Mouse (Mus musculus): Measurements from ENCODE around the gene Nckipsd. TPM values are rescaled to one million over a fixed set of nuclear protein-coding genes. Genes with fewer than 3 reads are reported as not detected.

Gene Nckipsd
- polyA plus RNA-seq, 1 experiment from 2014 or later: 10.5 TPM

- Histone ChIP-seq H3K4me1 (ENCODE audit: control insufficient read depth in 2 of 2, insufficient read depth in 2 of 2, low read length in 2 of 2) (peaks cover 4 to 11% of the 10 kb centered on the region in 2 experiments), H3K27me3 (ENCODE audit: control insufficient read depth, insufficient read depth, low read length) (peaks cover 9% of the 10 kb centered on the region; the same call in 1 of the 2 replicates), H3K9me3 (ENCODE audit: control insufficient read depth, low read length) (no peaks in the 10 kb centered on the region), H3K27ac (replicated peaks in 1 of 2; ENCODE audit: control insufficient read depth in 1 of 2, insufficient read depth in 1 of 2, low read depth in 2 of 2, low read length in 2 of 2) (no peak overlapping the region), H3K9ac (ENCODE audit: low read length) (no peak overlapping the region), H3K36me3 (ENCODE audit: control insufficient read depth, insufficient read depth, low read length) (no peaks in the 10 kb centered on the region), H3K4me3 (ENCODE audit: control insufficient read depth in 1 of 2, insufficient read depth in 1 of 2, low read depth in 1 of 2, low read length in 2 of 2) (no peak overlapping the region), H3K4me2 (ENCODE audit: low read length) (no peak overlapping the region)
- WGBS: 67% methylated on average over 17 of the region's 17 CpGs
- no peak for ATAC-seq (ENCODE audit: insufficient number of reproducible peaks, insufficient read depth, low FRiP score, low read depth)
Measured at GRCm38 (mm10) chr9:108848419-108848818, 40.3 kb downstream of the Nckipsd start.

- Histone ChIP-seq H3K9me3 (ENCODE audit: control insufficient read depth, low read length) (no peaks in the 10 kb centered on the region), H3K36me3 (ENCODE audit: control insufficient read depth, insufficient read depth, low read length) (peaks cover 11% of the 10 kb centered on the region)
Measured at GRCm38 (mm10) chr9:108852976-108853375, 44.8 kb downstream of the Nckipsd start, which contains the start of gene Slc26a6. TSS of gene Slc26a6 (plus strand) at chr9:108853283.

GRCm38 (mm10) chr9:108853635-108854240 lies 45.6 kb downstream of the Nckipsd start:
- Histone ChIP-seq H3K9me3 (ENCODE audit: control insufficient read depth, low read length) (no peaks in the 10 kb centered on the region), H3K27me3 (ENCODE audit: control insufficient read depth, insufficient read depth, low read length) (peaks cover 3% of the 10 kb centered on the region; the same call in 1 of the 2 replicates), H3K36me3 (ENCODE audit: control insufficient read depth, insufficient read depth, low read length) (peaks cover 11% of the 10 kb centered on the region), H3K4me2 (ENCODE audit: low read length) (peak overlapping the region; percentile 97), H3K9ac (ENCODE audit: low read length) (peak overlapping the region; percentile 85), H3K4me1 (ENCODE audit: control insufficient read depth in 2 of 2, insufficient read depth in 2 of 2, low read length in 2 of 2) (peaks cover 17 to 29% of the 10 kb centered on the region in 2 experiments), H3K4me3 (ENCODE audit: control insufficient read depth in 1 of 2, insufficient read depth in 1 of 2, low read depth in 1 of 2, low read length in 2 of 2) (peak overlapping the region; percentile 65 to 83), H3K27ac (replicated peaks in 1 of 2; ENCODE audit: control insufficient read depth in 1 of 2, insufficient read depth in 1 of 2, low read depth in 2 of 2, low read length in 2 of 2) (peak overlapping the region; percentile 55 to 84)
- ATAC-seq (ENCODE audit: insufficient number of reproducible peaks, insufficient read depth, low FRiP score, low read depth): peak; percentile 91
- 2% methylated on average over 25 of the region's 25 CpGs for WGBS

More at GRCm38 (mm10) chr9:108852976-108853375, 44.8 kb downstream of the Nckipsd start, which contains the start of gene Slc26a6:
- peak within 1 kb of the TSS; percentile 85 for H3K9ac ChIP-seq (ENCODE audit: low read length)
- H3K27ac ChIP-seq (replicated peaks in 1 of 2; ENCODE audit: control insufficient read depth in 1 of 2, insufficient read depth in 1 of 2, low read depth in 2 of 2, low read length in 2 of 2): peak within 1 kb of the TSS; percentile 55 to 84
- peaks cover 9% of the 10 kb centered on the region; the same call in 1 of the 2 replicates for H3K27me3 ChIP-seq (ENCODE audit: control insufficient read depth, insufficient read depth, low read length)
- whole genome bisulfite sequencing: 82% methylated on average over 3 of the region's 3 CpGs
- H3K4me3 ChIP-seq (ENCODE audit: control insufficient read depth in 1 of 2, insufficient read depth in 1 of 2, low read depth in 1 of 2, low read length in 2 of 2): peak within 1 kb of the TSS; percentile 65 to 83
- no peak for ATAC-seq (ENCODE audit: insufficient number of reproducible peaks, insufficient read depth, low FRiP score, low read depth)
- peak within 1 kb of the TSS; percentile 97 for H3K4me2 ChIP-seq (ENCODE audit: low read length)
- peaks cover 16 to 26% of the 10 kb centered on the region in 2 experiments for H3K4me1 ChIP-seq (ENCODE audit: control insufficient read depth in 2 of 2, insufficient read depth in 2 of 2, low read length in 2 of 2)

- H3K9ac ChIP-seq (ENCODE audit: low read length): peak overlapping the region; percentile 85
- H3K36me3 ChIP-seq (ENCODE audit: control insufficient read depth, insufficient read depth, low read length): peaks cover 11% of the 10 kb centered on the region
- H3K9me3 ChIP-seq (ENCODE audit: control insufficient read depth, low read length): no peaks in the 10 kb centered on the region
- H3K4me2 ChIP-seq (ENCODE audit: low read length): peak overlapping the region; percentile 97
- peak; percentile 78 for ATAC-seq (ENCODE audit: insufficient number of reproducible peaks, insufficient read depth, low FRiP score, low read depth)
- peak overlapping the region; percentile 55 to 84 for H3K27ac ChIP-seq (replicated peaks in 1 of 2; ENCODE audit: control insufficient read depth in 1 of 2, insufficient read depth in 1 of 2, low read depth in 2 of 2, low read length in 2 of 2)
- peaks cover 21 to 34% of the 10 kb centered on the region in 2 experiments for H3K4me1 ChIP-seq (ENCODE audit: control insufficient read depth in 2 of 2, insufficient read depth in 2 of 2, low read length in 2 of 2)
- under 1% methylated on average over 28 of the region's 28 CpGs for whole genome bisulfite sequencing
- no peaks in the 10 kb centered on the region for H3K27me3 ChIP-seq (ENCODE audit: control insufficient read depth, insufficient read depth, low read length)
- peak overlapping the region; percentile 65 to 83 for H3K4me3 ChIP-seq (ENCODE audit: control insufficient read depth in 1 of 2, insufficient read depth in 1 of 2, low read depth in 1 of 2, low read length in 2 of 2)
Measured at GRCm38 (mm10) chr9:108854241-108854696, 46.1 kb downstream of the Nckipsd start.

GRCm38 (mm10) chr9:108855335-108855734 lies 47.2 kb downstream of the Nckipsd start:
- no peak for ATAC-seq (ENCODE audit: insufficient number of reproducible peaks, insufficient read depth, low FRiP score, low read depth)
- Histone ChIP-seq H3K9ac (ENCODE audit: low read length) (no peak overlapping the region), H3K4me2 (ENCODE audit: low read length) (peak overlapping the region; percentile 97; the same call in 1 of the 2 replicates), H3K4me1 (ENCODE audit: control insufficient read depth in 2 of 2, insufficient read depth in 2 of 2, low read length in 2 of 2) (peaks cover 24 to 36% of the 10 kb centered on the region in 2 experiments), H3K4me3 (ENCODE audit: control insufficient read depth in 1 of 2, insufficient read depth in 1 of 2, low read depth in 1 of 2, low read length in 2 of 2) (no peak overlapping the region), H3K36me3 (ENCODE audit: control insufficient read depth, insufficient read depth, low read length) (peaks cover 15% of the 10 kb centered on the region), H3K27ac (replicated peaks in 1 of 2; ENCODE audit: control insufficient read depth in 1 of 2, insufficient read depth in 1 of 2, low read depth in 2 of 2, low read length in 2 of 2) (no peak overlapping the region), H3K27me3 (ENCODE audit: control insufficient read depth, insufficient read depth, low read length) (no peaks in the 10 kb centered on the region), H3K9me3 (ENCODE audit: control insufficient read depth, low read length) (no peaks in the 10 kb centered on the region)
- 48% methylated on average over 5 of the region's 5 CpGs for whole genome bisulfite sequencing

GRCm38 (mm10) chr9:108858792-108859527 lies 50.8 kb downstream of the Nckipsd start:
- H3K9ac ChIP-seq (ENCODE audit: low read length): no peak overlapping the region

More at GRCm38 (mm10) chr9:108858792-108859527, 50.8 kb downstream of the Nckipsd start:
- Histone ChIP-seq H3K4me2 (ENCODE audit: low read length) (no peak overlapping the region), H3K4me1 (ENCODE audit: control insufficient read depth in 2 of 2, insufficient read depth in 2 of 2, low read length in 2 of 2) (peaks cover 17 to 22% of the 10 kb centered on the region in 2 experiments; a peak in 3 of 4 replicates), H3K27ac (replicated peaks in 1 of 2; ENCODE audit: control insufficient read depth in 1 of 2, insufficient read depth in 1 of 2, low read depth in 2 of 2, low read length in 2 of 2) (no peak overlapping the region), H3K9me3 (ENCODE audit: control insufficient read depth, low read length) (no peaks in the 10 kb centered on the region), H3K36me3 (ENCODE audit: control insufficient read depth, insufficient read depth, low read length) (peaks cover 28% of the 10 kb centered on the region), H3K4me3 (ENCODE audit: control insufficient read depth in 1 of 2, insufficient read depth in 1 of 2, low read depth in 1 of 2, low read length in 2 of 2) (no peak overlapping the region), H3K27me3 (ENCODE audit: control insufficient read depth, insufficient read depth, low read length) (no peaks in the 10 kb centered on the region)
- WGBS: 56% methylated on average over 8 of the region's 8 CpGs
- ATAC-seq (ENCODE audit: insufficient number of reproducible peaks, insufficient read depth, low FRiP score, low read depth): no peak
